Mouse (Mus musculus) stomach, embryonic 15.5 days (tissue): ENCODE results near the gene Kctd14. TPM values are rescaled to one million over a fixed set of nuclear protein-coding genes. Genes with fewer than 3 reads are reported as not detected.
"Not testable (repeated sequence)": the region's sequence is repeated elsewhere in the genome, so short reads cannot be mapped to it uniquely, and the experiment has no call there.

Experiments
- ATAC-seq: fragments of 200-750 bp; cut with Nextera tagmentation; 2 replicates; pipeline ENCODE4 v1.8.0; 2017; ENCODE audit warnings: low read depth, moderate number of reproducible peaks, moderate TSS enrichment; ENCODE audit not compliant: insufficient read depth, low FRiP score
- H3K27ac ChIP-seq: fragments of 300-500 bp; sonication (generic); 2 replicates; pipeline ENCODE4 v1.5.1; 2015; ENCODE audit warnings: mild to moderate bottlenecking, inconsistent platforms
- H3K27me3 ChIP-seq: fragments of 300-500 bp; sonication (generic); replicated peaks from 2 replicates; pipeline ENCODE4 v1.6.1; 2015; ENCODE audit warnings: inconsistent platforms
- H3K36me3 ChIP-seq: fragments of 300-500 bp; sonication (generic); 2 replicates; pipeline ENCODE4 v1.6.1; 2015; ENCODE audit warnings: inconsistent platforms
- H3K4me1 ChIP-seq: fragments of 300-500 bp; sonication (generic); 2 replicates; pipeline ENCODE4 v1.6.1; 2015; ENCODE audit warnings: inconsistent platforms
- H3K4me2 ChIP-seq: fragments of 300-500 bp; sonication (generic); 2 replicates; pipeline ENCODE4 v1.6.1; 2015; ENCODE audit warnings: mild to moderate bottlenecking, inconsistent platforms
- H3K4me3 ChIP-seq: fragments of 300-500 bp; sonication (generic); replicated peaks from 2 replicates; pipeline ENCODE4 v1.5.1; 2015; ENCODE audit warnings: inconsistent platforms
- H3K9ac ChIP-seq: fragments of 300-500 bp; sonication (generic); 2 replicates; pipeline ENCODE4 v1.6.1; 2015; ENCODE audit warnings: inconsistent platforms
- H3K9me3 ChIP-seq: fragments of 300-500 bp; sonication (generic); 2 replicates; pipeline ENCODE4 v1.6.1; 2016; ENCODE audit warnings: inconsistent platforms
- WGBS: fragments of 180-500 bp; shearing (Covaris S2); methylation state at CpG from one replicate; pipeline ENCODE4 v1.1.7; 2015; 5-methylcytosine and 5-hydroxymethylcytosine counted together
- polyA plus RNA-seq: library from polyadenylated mRNA; unstranded; fragments of >200 nt; fragmentation: Nextera tagmentation; extraction: Ambion mirVana; gene quantifications from 2 replicates; pipeline ENCODE4 v1.2.1, GENCODE M21; 2015

The Kctd14 gene
- polyA plus RNA-seq, result 21.1 and 22.3 TPM in 2 replicates

GRCm38 (mm10) chr7:97451023-97451422, at the start of gene Kctd14:
Gene Kctd14, plus strand, starts transcription at chr7:97451323.
- not testable (repeated sequence) for H3K27me3 ChIP-seq, H3K9me3 ChIP-seq, H3K9ac ChIP-seq, H3K36me3 ChIP-seq, ATAC-seq, H3K4me3 ChIP-seq, H3K4me2 ChIP-seq
- H3K27ac ChIP-seq, result peak within 1 kb of the TSS; percentile 80
- 0 out of 2 replicates have a peak, but pooled peaks cover 13% of the 10 kb centered on the region for H3K4me1 ChIP-seq
- 54% methylated on average over 2 of the region's 2 CpGs for WGBS

GRCm38 (mm10) chr7:97407145-97407544, 44.0 kb upstream of the Kctd14 start:
- ATAC-seq, result no peak; the same call in 1 of the 2 replicates
- Histone ChIP-seq H3K4me3 (no peak overlapping the region), H3K9ac (no peak overlapping the region), H3K9me3 (no peaks in the 10 kb centered on the region), H3K27me3 (no peaks in the 10 kb centered on the region), H3K36me3 (peaks cover 28% of the 10 kb centered on the region), H3K4me2 (no peak overlapping the region), H3K27ac (no peak overlapping the region), H3K4me1 (peaks cover 3% of the 10 kb centered on the region; the same call in 1 of the 2 replicates)
- WGBS, result 54% methylated on average over 10 of the region's 10 CpGs

- 94% methylated on average over 2 of the region's 2 CpGs for WGBS
- H3K4me2 ChIP-seq, result no peak overlapping the region
- H3K9me3 ChIP-seq, result no peaks in the 10 kb centered on the region
- H3K4me3 ChIP-seq, result no peak overlapping the region
- H3K9ac ChIP-seq, result no peak overlapping the region
- no peaks in the 10 kb centered on the region for H3K27me3 ChIP-seq
- no peak overlapping the region for H3K27ac ChIP-seq
- H3K36me3 ChIP-seq, result peaks cover 21% of the 10 kb centered on the region
- H3K4me1 ChIP-seq, result peaks cover 3% of the 10 kb centered on the region; the same call in 1 of the 2 replicates
- no peak for ATAC-seq
Observed at GRCm38 (mm10) chr7:97411106-97411505, 40.0 kb upstream of the Kctd14 start.

- no peak overlapping the region for H3K4me3 ChIP-seq
- no peaks in the 10 kb centered on the region for H3K9me3 ChIP-seq
- peaks cover under 1% of the 10 kb centered on the region; the same call in 1 of the 2 replicates for H3K4me1 ChIP-seq
- no peak for ATAC-seq
- 77% methylated on average over 3 of the region's 3 CpGs for WGBS
- no peak overlapping the region for H3K4me2 ChIP-seq
- no peak overlapping the region for H3K27ac ChIP-seq
- no peaks in the 10 kb centered on the region for H3K27me3 ChIP-seq
- no peak overlapping the region for H3K9ac ChIP-seq
- peaks cover 21% of the 10 kb centered on the region for H3K36me3 ChIP-seq
Observed at GRCm38 (mm10) chr7:97411575-97411974, 39.5 kb upstream of the Kctd14 start.

GRCm38 (mm10) chr7:97413981-97414380, 37.1 kb upstream of the Kctd14 start:
- WGBS, result 94% methylated on average over 1 of the region's 1 CpGs
- Histone ChIP-seq H3K27me3 (no peaks in the 10 kb centered on the region), H3K9me3 (no peaks in the 10 kb centered on the region), H3K4me1 (no peaks in the 10 kb centered on the region), H3K4me2 (no peak overlapping the region), H3K27ac (no peak overlapping the region), H3K4me3 (no peak overlapping the region), H3K9ac (no peak overlapping the region), H3K36me3 (peaks cover 20% of the 10 kb centered on the region)
- ATAC-seq, result no peak

- no peak for ATAC-seq
- 83% methylated on average over 1 of the region's 1 CpGs for WGBS
- H3K4me2 ChIP-seq, result no peak overlapping the region
- no peak overlapping the region for H3K4me3 ChIP-seq
- no peak overlapping the region for H3K9ac ChIP-seq
- H3K9me3 ChIP-seq, result no peaks in the 10 kb centered on the region
- H3K27ac ChIP-seq, result no peak overlapping the region
- no peaks in the 10 kb centered on the region for H3K27me3 ChIP-seq
- no peaks in the 10 kb centered on the region for H3K4me1 ChIP-seq
- H3K36me3 ChIP-seq, result peaks cover 15% of the 10 kb centered on the region
Observed at GRCm38 (mm10) chr7:97414426-97414825, 36.7 kb upstream of the Kctd14 start.

- H3K4me3 ChIP-seq, result no peak overlapping the region
- H3K27me3 ChIP-seq, result no peaks in the 10 kb centered on the region
- H3K27ac ChIP-seq, result no peak overlapping the region
- H3K9ac ChIP-seq, result no peak overlapping the region
- peaks cover 9% of the 10 kb centered on the region for H3K36me3 ChIP-seq
- WGBS, result 42% methylated on average over 9 of the region's 9 CpGs
- H3K4me1 ChIP-seq, result no peaks in the 10 kb centered on the region
- no peaks in the 10 kb centered on the region for H3K9me3 ChIP-seq
- no peak overlapping the region for H3K4me2 ChIP-seq
- no peak for ATAC-seq
Observed at GRCm38 (mm10) chr7:97414915-97415687, 36.0 kb upstream of the Kctd14 start.

GRCm38 (mm10) chr7:97416473-97416872, 34.6 kb upstream of the Kctd14 start:
- H3K27ac ChIP-seq, result no peak overlapping the region
- no peaks in the 10 kb centered on the region for H3K4me1 ChIP-seq
- H3K4me2 ChIP-seq, result no peak overlapping the region
- no peak overlapping the region for H3K9ac ChIP-seq
- no peaks in the 10 kb centered on the region for H3K27me3 ChIP-seq
- no peaks in the 10 kb centered on the region for H3K36me3 ChIP-seq
- no peaks in the 10 kb centered on the region for H3K9me3 ChIP-seq
- no peak overlapping the region for H3K4me3 ChIP-seq
- no peak for ATAC-seq
- 89% methylated on average over 4 of the region's 4 CpGs for WGBS

- H3K27me3 ChIP-seq, result no peaks in the 10 kb centered on the region
- WGBS, result 74% methylated on average over 25 of the region's 25 CpGs
- no peak within 1 kb of the TSS for H3K4me3 ChIP-seq
- H3K4me1 ChIP-seq, result no peaks in the 10 kb centered on the region
- no peak within 1 kb of the TSS for H3K9ac ChIP-seq
- ATAC-seq, result no peak
- H3K9me3 ChIP-seq, result no peaks in the 10 kb centered on the region
- no peak within 1 kb of the TSS for H3K4me2 ChIP-seq
- no peak within 1 kb of the TSS for H3K27ac ChIP-seq
- no peaks in the 10 kb centered on the region for H3K36me3 ChIP-seq
Observed at GRCm38 (mm10) chr7:97416906-97417777, 34.0 kb upstream of the Kctd14 start, which contains the start of gene Thrsp. Gene Thrsp, minus strand, starts transcription at chr7:97417730.

GRCm38 (mm10) chr7:97418717-97419116, 32.4 kb upstream of the Kctd14 start:
- Histone ChIP-seq H3K27me3 (no peaks in the 10 kb centered on the region), H3K9me3 (no peaks in the 10 kb centered on the region), H3K4me2 (no peak overlapping the region), H3K9ac (no peak overlapping the region), H3K4me3 (no peak overlapping the region), H3K4me1 (no peaks in the 10 kb centered on the region), H3K36me3 (no peaks in the 10 kb centered on the region), H3K27ac (no peak overlapping the region)
- no peak for ATAC-seq
- 65% methylated on average over 5 of the region's 5 CpGs for WGBS

GRCm38 (mm10) chr7:97419163-97419562, 32.0 kb upstream of the Kctd14 start:
- WGBS, result 79% methylated on average over 5 of the region's 5 CpGs
- Histone ChIP-seq H3K9ac (no peak overlapping the region), H3K4me3 (no peak overlapping the region), H3K4me1 (no peaks in the 10 kb centered on the region), H3K4me2 (no peak overlapping the region), H3K36me3 (no peaks in the 10 kb centered on the region), H3K9me3 (no peaks in the 10 kb centered on the region), H3K27ac (no peak overlapping the region), H3K27me3 (no peaks in the 10 kb centered on the region)
- ATAC-seq, result no peak

GRCm38 (mm10) chr7:97420406-97420805, 30.7 kb upstream of the Kctd14 start:
- no peak overlapping the region for H3K4me2 ChIP-seq
- H3K9me3 ChIP-seq, result no peaks in the 10 kb centered on the region
- no peak overlapping the region for H3K4me3 ChIP-seq
- no peak overlapping the region for H3K9ac ChIP-seq
- WGBS, result 45% methylated on average over 1 of the region's 1 CpGs
- ATAC-seq, result no peak
- H3K27ac ChIP-seq, result no peak overlapping the region
- H3K27me3 ChIP-seq, result no peaks in the 10 kb centered on the region
- H3K36me3 ChIP-seq, result no peaks in the 10 kb centered on the region
- H3K4me1 ChIP-seq, result no peaks in the 10 kb centered on the region
